Mouse (Mus musculus) ES-Bruce4 (cell line): ENCODE data around the gene Lamp5.

Experiments used
- CTCF ChIP-seq: IDR thresholded peaks from one replicate; pipeline ENCODE4 v1.8.1; 2011; ENCODE audit warnings: low read depth, low read length
- POLR2A ChIP-seq: IDR thresholded peaks from one replicate; pipeline ENCODE4 v1.8.1; 2011; ENCODE audit warnings: low read length; ENCODE audit not compliant: insufficient read depth

DNA sequence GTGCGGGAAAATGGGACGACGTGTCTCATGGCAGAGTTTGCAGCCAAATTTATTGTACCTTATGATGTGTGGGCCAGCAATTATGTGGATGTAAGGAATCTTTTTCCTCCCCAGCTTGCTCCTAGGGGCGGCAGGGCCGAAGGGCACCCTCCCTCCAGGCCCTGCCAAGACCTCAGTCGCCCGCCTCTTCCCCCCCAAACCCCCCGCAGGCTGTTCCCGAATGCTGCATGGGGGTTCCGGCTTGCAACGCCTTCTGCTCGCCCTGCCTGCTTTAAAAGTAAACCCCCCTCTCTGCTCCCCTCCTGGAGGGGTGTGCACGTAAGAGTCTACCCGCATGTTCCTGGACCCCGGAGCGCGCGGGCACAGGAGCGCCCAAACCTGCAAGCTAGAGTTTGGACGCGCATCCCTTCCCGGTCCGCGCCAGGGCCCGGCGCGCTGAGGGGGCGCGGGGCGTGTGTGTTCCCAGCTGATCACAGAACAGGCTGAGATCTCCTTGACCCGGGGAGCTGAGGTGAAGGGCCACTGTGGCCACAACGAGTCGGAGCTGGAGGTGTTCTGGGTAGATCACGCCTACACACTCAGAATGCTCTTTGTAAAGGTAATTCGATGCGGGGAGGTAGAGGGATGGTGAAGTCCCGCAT is 7.1 kb downstream of the Lamp5 start:
- TF ChIP-seq CTCF (no peak), POLR2A (no peak)
